Mouse (Mus musculus): ENCODE results near the gene Tmem238. TPM values are rescaled to one million over a fixed set of nuclear protein-coding genes. Genes with fewer than 3 reads are reported as not detected.
"Not testable (repeated sequence)": the region's sequence is repeated elsewhere in the genome, so short reads cannot be mapped to it uniquely, and the experiment has no call there.

Tmem238 gene
- total RNA-seq (2021): 1 to 10 TPM; 2.4 to 5.4 TPM
- long read RNA-seq, experiment 1, transcript Tmem238-202 (3 exons, 241 nt): major isoform, 5 of 11 reads
- long read RNA-seq, experiment 1, partial matches to known transcripts: 0 of 11 reads
- long read RNA-seq, experiment 1, other reads (novel, unspliced or antisense): 3 of 11 reads
- long read RNA-seq, experiment 2, partial matches to known transcripts: 0 of 7 reads
- long read RNA-seq, experiment 2, other reads (novel, unspliced or antisense): 2 of 7 reads

- DNase-seq: peak; percentile 52 to 63
Measured at GRCm38 (mm10) chr7:4789436-4789935, at the start of gene Tmem238. Tmem238 (minus strand) TSS chr7:4789656.

- DNase-seq: no peak
Measured at GRCm38 (mm10) chr7:4837639-4838038, 48.2 kb upstream of the Tmem238 start.

- peak; percentile 34 to 46 for DNase-seq
Measured at GRCm38 (mm10) chr7:4836351-4836792, 46.9 kb upstream of the Tmem238 start.

- DNase-seq: no peak
Measured at GRCm38 (mm10) chr7:4835631-4836327, 46.3 kb upstream of the Tmem238 start.

GRCm38 (mm10) chr7:4830476-4830875 lies 41.0 kb upstream of the Tmem238 start:
- no peak for DNase-seq

- no peak for DNase-seq
Measured at GRCm38 (mm10) chr7:4825365-4825764, 35.9 kb upstream of the Tmem238 start.

GRCm38 (mm10) chr7:4822162-4822907 lies 32.9 kb upstream of the Tmem238 start:
- no peak for DNase-seq

- no peak for DNase-seq
Measured at GRCm38 (mm10) chr7:4821690-4822089, 32.2 kb upstream of the Tmem238 start.

- not testable (repeated sequence) for DNase-seq
Measured at GRCm38 (mm10) chr7:4820925-4821324, 31.5 kb upstream of the Tmem238 start.

GRCm38 (mm10) chr7:4816559-4816958 lies 27.1 kb upstream of the Tmem238 start:
- DNase-seq: no peak

- DNase-seq: no peak
Measured at GRCm38 (mm10) chr7:4813105-4813791, 23.8 kb upstream of the Tmem238 start.

GRCm38 (mm10) chr7:4812303-4813104 lies 23.0 kb upstream of the Tmem238 start, which contains the start of gene Ube2s:
Ube2s (minus strand) TSS chr7:4812590.
- DNase-seq: peak; percentile 99 to 100

- DNase-seq: no peak
Measured at GRCm38 (mm10) chr7:4811842-4812302, 22.4 kb upstream of the Tmem238 start.

- not testable (repeated sequence) for DNase-seq
Measured at GRCm38 (mm10) chr7:4811131-4811530, 21.7 kb upstream of the Tmem238 start.

- peak; percentile 28 to 49 for DNase-seq
Measured at GRCm38 (mm10) chr7:4806716-4807115, 17.3 kb upstream of the Tmem238 start.

GRCm38 (mm10) chr7:4802247-4802646 lies 12.8 kb upstream of the Tmem238 start:
- DNase-seq: no peak

GRCm38 (mm10) chr7:4795767-4796433 lies 6.4 kb upstream of the Tmem238 start:
- peak; percentile 38 to 41 for DNase-seq

- no peak for DNase-seq
Measured at GRCm38 (mm10) chr7:4794631-4795168, 5.2 kb upstream of the Tmem238 start.

GRCm38 (mm10) chr7:4793674-4794073 lies 4.2 kb upstream of the Tmem238 start:
- DNase-seq: no peak

GRCm38 (mm10) chr7:4793248-4793647 lies 3.8 kb upstream of the Tmem238 start:
- DNase-seq: peak in 1 of 2 experiments; percentile 29
